Mouse (Mus musculus): ENCODE measurements at regions not wholly inside any gene's neighbourhood (a gene's known extent, or its start where the extent isn't known, plus 50 kb on each side); places are given as distances from the start of the nearest gene placed in this dataset.

GRCm38 (mm10) chr1:164713798-164714551 lies 82.5 kb upstream of the Dpt start:
- Histone ChIP-seq H3K36me3 (ENCODE audit: control insufficient read depth, insufficient read depth, low read length) (no peaks in the 10 kb centered on the region), H3K4me3 (ENCODE audit: low read depth, low read length) (no peak overlapping the region), H3K4me1 (ENCODE audit: control insufficient read depth, insufficient read depth, insufficient read length, low read length) (peaks cover 26% of the 10 kb centered on the region), H3K27ac (ENCODE audit: insufficient read depth, low read depth, low read length) (peak overlapping the region; percentile 86), H3K27me3 (ENCODE audit: control insufficient read depth, insufficient read depth, low read length) (no peaks in the 10 kb centered on the region)
- WGBS: 21% methylated on average over 4 of the region's 4 CpGs
- TF ChIP-seq POLR2A (IDR thresholded peaks at IDR 0.05; ENCODE audit: low read depth, low read length): no peak
- TF ChIP-seq CTCF (IDR thresholded peaks at IDR 0.05; ENCODE audit: extremely low read depth, insufficient read length, insufficient replicate concordance, low read depth, low read length): no peak

GRCm38 (mm10) chr1:164712514-164712913 lies 83.9 kb upstream of the Dpt start:
- Histone ChIP-seq H3K4me3 (ENCODE audit: low read depth, low read length) (no peak overlapping the region), H3K36me3 (ENCODE audit: control insufficient read depth, insufficient read depth, low read length) (no peaks in the 10 kb centered on the region), H3K4me1 (ENCODE audit: control insufficient read depth, insufficient read depth, insufficient read length, low read length) (peaks cover 26% of the 10 kb centered on the region), H3K27ac (ENCODE audit: insufficient read depth, low read depth, low read length) (peak overlapping the region; percentile 86), H3K27me3 (ENCODE audit: control insufficient read depth, insufficient read depth, low read length) (no peaks in the 10 kb centered on the region)
- 40% methylated on average over 3 of the region's 3 CpGs for WGBS
- TF ChIP-seq POLR2A (IDR thresholded peaks at IDR 0.05; ENCODE audit: low read depth, low read length) (no peak), CTCF (IDR thresholded peaks at IDR 0.05; ENCODE audit: extremely low read depth, insufficient read length, insufficient replicate concordance, low read depth, low read length) (no peak)

GRCm38 (mm10) chr1:164704397-164705091 lies 91.9 kb upstream of the Dpt start:
- Histone ChIP-seq H3K4me1 (ENCODE audit: control insufficient read depth, insufficient read depth, insufficient read length, low read length) (peaks cover 15% of the 10 kb centered on the region; the same call in 1 of the 2 replicates), H3K27ac (ENCODE audit: insufficient read depth, low read depth, low read length) (peak overlapping the region; percentile 82), H3K27me3 (ENCODE audit: control insufficient read depth, insufficient read depth, low read length) (no peaks in the 10 kb centered on the region), H3K4me3 (ENCODE audit: low read depth, low read length) (no peak overlapping the region), H3K36me3 (ENCODE audit: control insufficient read depth, insufficient read depth, low read length) (no peaks in the 10 kb centered on the region)
- TF ChIP-seq CTCF (IDR thresholded peaks at IDR 0.05; ENCODE audit: extremely low read depth, insufficient read length, insufficient replicate concordance, low read depth, low read length) (no peak), POLR2A (IDR thresholded peaks at IDR 0.05; ENCODE audit: low read depth, low read length) (no peak)
- WGBS: 70% methylated on average over 11 of the region's 11 CpGs

- H3K4me1 ChIP-seq (ENCODE audit: control insufficient read depth, insufficient read depth, insufficient read length, low read length): peaks cover 15% of the 10 kb centered on the region; the same call in 1 of the 2 replicates
- H3K27ac ChIP-seq (ENCODE audit: insufficient read depth, low read depth, low read length): peak overlapping the region; percentile 82
- no peak for TF ChIP-seq CTCF (IDR thresholded peaks at IDR 0.05; ENCODE audit: extremely low read depth, insufficient read length, insufficient replicate concordance, low read depth, low read length)
- TF ChIP-seq POLR2A (IDR thresholded peaks at IDR 0.05; ENCODE audit: low read depth, low read length): no peak
- H3K27me3 ChIP-seq (ENCODE audit: control insufficient read depth, insufficient read depth, low read length): no peaks in the 10 kb centered on the region
- H3K36me3 ChIP-seq (ENCODE audit: control insufficient read depth, insufficient read depth, low read length): no peaks in the 10 kb centered on the region
- 23% methylated on average over 4 of the region's 4 CpGs for WGBS
- no peak overlapping the region for H3K4me3 ChIP-seq (ENCODE audit: low read depth, low read length)
Observed at GRCm38 (mm10) chr1:164703560-164704131, 92.8 kb upstream of the Dpt start.

GRCm38 (mm10) chr1:164690055-164690454 lies 106.4 kb upstream of the Dpt start:
- Histone ChIP-seq H3K27me3 (ENCODE audit: control insufficient read depth, insufficient read depth, low read length) (no peaks in the 10 kb centered on the region), H3K36me3 (ENCODE audit: control insufficient read depth, insufficient read depth, low read length) (no peaks in the 10 kb centered on the region), H3K4me1 (ENCODE audit: control insufficient read depth, insufficient read depth, insufficient read length, low read length) (no peaks in the 10 kb centered on the region), H3K27ac (ENCODE audit: insufficient read depth, low read depth, low read length) (no peak overlapping the region), H3K4me3 (ENCODE audit: low read depth, low read length) (no peak overlapping the region)
- TF ChIP-seq POLR2A (IDR thresholded peaks at IDR 0.05; ENCODE audit: low read depth, low read length) (no peak), CTCF (IDR thresholded peaks at IDR 0.05; ENCODE audit: extremely low read depth, insufficient read length, insufficient replicate concordance, low read depth, low read length) (no peak)
- WGBS: 100% methylated on average over 1 of the region's 1 CpGs

GRCm38 (mm10) chr1:164689311-164689710 lies 107.1 kb upstream of the Dpt start:
- WGBS: 91% methylated on average over 4 of the region's 4 CpGs
- no peaks in the 10 kb centered on the region for H3K4me1 ChIP-seq (ENCODE audit: control insufficient read depth, insufficient read depth, insufficient read length, low read length)
- no peak overlapping the region for H3K4me3 ChIP-seq (ENCODE audit: low read depth, low read length)
- H3K36me3 ChIP-seq (ENCODE audit: control insufficient read depth, insufficient read depth, low read length): no peaks in the 10 kb centered on the region
- TF ChIP-seq CTCF (IDR thresholded peaks at IDR 0.05; ENCODE audit: extremely low read depth, insufficient read length, insufficient replicate concordance, low read depth, low read length): no peak
- TF ChIP-seq POLR2A (IDR thresholded peaks at IDR 0.05; ENCODE audit: low read depth, low read length): no peak
- no peaks in the 10 kb centered on the region for H3K27me3 ChIP-seq (ENCODE audit: control insufficient read depth, insufficient read depth, low read length)
- no peak overlapping the region for H3K27ac ChIP-seq (ENCODE audit: insufficient read depth, low read depth, low read length)

- no peaks in the 10 kb centered on the region for H3K36me3 ChIP-seq (ENCODE audit: control insufficient read depth, insufficient read depth, low read length)
Observed at GRCm38 (mm10) chr1:164684437-164684836, 112.0 kb upstream of the Dpt start.

More at GRCm38 (mm10) chr1:164684437-164684836, 112.0 kb upstream of the Dpt start:
- H3K4me3 ChIP-seq (ENCODE audit: low read depth, low read length): no peak overlapping the region
- no peaks in the 10 kb centered on the region for H3K4me1 ChIP-seq (ENCODE audit: control insufficient read depth, insufficient read depth, insufficient read length, low read length)
- TF ChIP-seq POLR2A (IDR thresholded peaks at IDR 0.05; ENCODE audit: low read depth, low read length): no peak
- H3K27ac ChIP-seq (ENCODE audit: insufficient read depth, low read depth, low read length): no peak overlapping the region
- WGBS: 72% methylated on average over 2 of the region's 2 CpGs
- no peaks in the 10 kb centered on the region for H3K27me3 ChIP-seq (ENCODE audit: control insufficient read depth, insufficient read depth, low read length)
